Mouse (Mus musculus) cerebellum, adult 2 months (tissue): ENCODE measurements around the gene Fbln2.

Source experiments
- CTCF ChIP-seq: fragments of 200-500 bp; IDR thresholded peaks from 2 replicates; pipeline ENCODE4 v1.5.1; 2011; ENCODE audit warnings: low read depth, mild to moderate bottlenecking, control low read depth, low read length, moderate library complexity, borderline replicate concordance; ENCODE audit not compliant: insufficient read depth
- POLR2A ChIP-seq: fragments of 200-500 bp; IDR thresholded peaks from 2 replicates; pipeline ENCODE4 v1.6.1; 2011; ENCODE audit warnings: low read length, control low read depth, borderline replicate concordance; ENCODE audit not compliant: insufficient read depth

- TF ChIP-seq CTCF (no peak), POLR2A (no peak)
Observed at GRCm38 (mm10) chr6:91202571-91202970, 9.7 kb upstream of the Fbln2 start.
